Mouse (Mus musculus) embryonic facial prominence, embryonic 11.5 days (tissue): ENCODE measurements around the gene Grifin. TPM values are rescaled to one million over a fixed set of nuclear protein-coding genes. Genes with fewer than 3 reads are reported as not detected.
A peak's percentile ranks its signal among the peaks of the same experiment; 100 is the strongest.

ENCODE experiments used
- ATAC-seq: fragments of 200-750 bp; cut with Nextera tagmentation; replicated peaks from 2 replicates; pipeline ENCODE4 v1.8.0; 2017; ENCODE audit warnings: low read depth; ENCODE audit not compliant: insufficient number of reproducible peaks, low FRiP score, low TSS enrichment
- DNase-seq: peaks from one replicate; pipeline ENCODE4 v3.0.0-alpha.2; 2015; ENCODE audit warnings: low spot score
- H3K27ac ChIP-seq: fragments of 300-500 bp; sonication (generic); replicated peaks from 2 replicates; pipeline ENCODE4 v1.5.1; 2014; ENCODE audit warnings: mild to moderate bottlenecking, low read depth, low read length, control low read depth
- H3K27me3 ChIP-seq: fragments of 300-500 bp; sonication (generic); 2 replicates; pipeline ENCODE4 v1.6.1; 2014; ENCODE audit warnings: mild to moderate bottlenecking, low read length, moderate library complexity, mixed read lengths; ENCODE audit not compliant: control insufficient read depth, insufficient read depth
- H3K36me3 ChIP-seq: fragments of 300-500 bp; sonication (generic); replicated peaks from 2 replicates; pipeline ENCODE4 v1.6.1; 2014; ENCODE audit warnings: low read depth, mild to moderate bottlenecking, low read length, moderate library complexity, mixed read lengths; ENCODE audit not compliant: control insufficient read depth, insufficient read depth
- H3K4me1 ChIP-seq: fragments of 300-500 bp; sonication (generic); 2 replicates; pipeline ENCODE4 v1.6.1; 2014; ENCODE audit warnings: low read length, mixed read lengths; ENCODE audit not compliant: control insufficient read depth, insufficient read depth
- H3K4me2 ChIP-seq: fragments of 300-500 bp; sonication (generic); 2 replicates; pipeline ENCODE4 v1.6.1; 2014; ENCODE audit warnings: low read depth, mild to moderate bottlenecking, control low read depth, low read length, moderate library complexity
- H3K4me3 ChIP-seq: fragments of 300-500 bp; sonication (generic); 2 replicates; pipeline ENCODE4 v1.5.1; 2014; ENCODE audit warnings: low read depth, low read length, control low read depth
- H3K9ac ChIP-seq: fragments of 300-500 bp; sonication (generic); replicated peaks from 2 replicates; pipeline ENCODE4 v1.6.1; 2014; ENCODE audit warnings: mild to moderate bottlenecking, control low read depth, low read length
- H3K9me3 ChIP-seq: fragments of 300-500 bp; sonication (generic); replicated peaks from 2 replicates; pipeline ENCODE4 v1.6.1; 2016; ENCODE audit warnings: mild to moderate bottlenecking, low read length, inconsistent platforms, mixed read lengths; ENCODE audit not compliant: control insufficient read depth
- WGBS: fragments of 180-500 bp; shearing (Covaris S2); extraction: QIAGEN DNeasy Blood & Tissue Kit; methylation state at CpG from one replicate; pipeline ENCODE4 v1.1.7; 2014; 5-methylcytosine and 5-hydroxymethylcytosine counted together
- polyA plus RNA-seq: library from polyadenylated mRNA; unstranded; fragments of >200 nt; fragmentation: Nextera tagmentation; extraction: Ambion mirVana; gene quantifications from 2 replicates; pipeline ENCODE4 v1.2.1, GENCODE M21; 2014

The Grifin gene
- polyA plus RNA-seq, 1 experiment from 2014 or later, result 0.36 TPM

DNA sequence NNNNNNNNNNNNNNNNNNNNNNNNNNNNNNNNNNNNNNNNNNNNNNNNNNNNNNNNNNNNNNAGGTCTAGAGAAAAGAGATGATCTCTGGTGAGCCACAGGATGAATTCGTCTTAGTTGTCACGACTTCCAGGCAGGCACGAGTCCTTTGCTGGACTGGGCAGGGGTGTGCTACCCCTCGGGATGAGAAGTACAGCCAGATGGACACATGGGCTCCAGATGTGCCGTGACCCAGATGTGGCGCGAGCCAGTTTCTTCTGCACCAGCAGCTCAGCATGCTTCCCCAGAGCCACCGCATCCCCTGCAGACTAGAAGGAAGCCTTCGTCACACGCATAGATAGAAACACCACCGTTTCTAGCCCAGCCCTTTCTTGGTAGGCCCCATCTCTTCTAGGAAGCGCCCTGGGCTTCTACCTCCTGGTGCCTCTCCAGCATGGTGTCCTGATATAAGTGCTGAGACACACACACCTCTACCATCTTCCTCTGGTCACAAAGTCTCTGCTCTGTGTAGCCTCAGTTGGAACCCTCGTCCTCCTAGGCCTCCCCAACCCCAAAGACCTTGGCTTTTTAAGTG lies 26.7 kb downstream of the Grifin start:
- Histone ChIP-seq H3K9me3 (no peaks in the 10 kb centered on the region), H3K4me2 (no peak overlapping the region), H3K4me3 (no peak overlapping the region), H3K36me3 (no peaks in the 10 kb centered on the region), H3K4me1 (no peaks in the 10 kb centered on the region), H3K27ac (no peak overlapping the region), H3K27me3 (no peaks in the 10 kb centered on the region), H3K9ac (no peak overlapping the region)
- ATAC-seq (no peak), DNase-seq (peak; percentile 35)
- 48% methylated on average over 13 of the region's 13 CpGs for WGBS

DNA sequence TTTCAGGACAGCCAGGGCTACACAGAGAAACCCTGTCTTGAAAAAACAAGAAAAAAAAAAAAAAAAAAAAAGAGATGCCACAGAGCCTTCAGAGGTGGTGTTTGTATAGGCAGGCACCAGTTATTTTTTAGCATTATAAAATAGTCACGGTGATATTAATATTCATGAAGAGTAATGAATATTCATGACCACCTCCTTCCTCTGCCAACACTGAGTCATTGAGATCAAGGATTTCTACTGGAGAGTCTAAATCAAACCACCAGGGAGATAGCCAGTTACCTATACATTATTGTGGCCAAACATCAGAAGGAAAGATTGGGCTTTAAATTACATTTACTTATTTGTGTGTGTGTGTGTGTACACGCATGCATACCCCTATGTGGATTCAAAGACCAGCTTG lies 38.1 kb downstream of the Grifin start:
- ATAC-seq, result no peak
- WGBS, result 91% methylated on average over 2 of the region's 2 CpGs

DNA sequence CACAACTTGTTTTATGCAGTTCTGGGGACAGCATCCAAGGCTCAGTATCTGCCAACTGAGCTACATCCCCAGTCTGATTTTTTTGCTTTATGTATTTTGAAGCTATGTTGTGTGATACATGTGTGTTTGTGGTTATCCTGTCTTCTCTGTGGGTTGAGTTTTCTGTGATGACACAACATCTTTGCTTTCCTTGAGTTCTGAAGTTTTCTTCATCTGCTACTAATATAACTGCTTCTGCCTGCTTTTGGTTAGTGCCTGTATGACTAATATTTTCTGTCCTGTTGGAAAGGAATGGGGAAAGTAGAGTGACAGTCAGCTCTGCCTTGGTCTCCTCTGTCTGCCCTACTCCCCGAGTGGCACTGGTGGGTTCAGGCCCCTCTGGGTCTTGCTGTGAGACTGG lies 43.7 kb downstream of the Grifin start:
- H3K9me3 ChIP-seq, result no peaks in the 10 kb centered on the region
- peaks cover 5% of the 10 kb centered on the region; the same call in 1 of the 2 replicates for H3K36me3 ChIP-seq
- no peak for DNase-seq
- no peaks in the 10 kb centered on the region for H3K27me3 ChIP-seq
- no peaks in the 10 kb centered on the region for H3K4me1 ChIP-seq
- no peak for ATAC-seq
- no peak overlapping the region for H3K9ac ChIP-seq
- no peak overlapping the region for H3K27ac ChIP-seq
- 77% methylated on average over 1 of the region's 1 CpGs for WGBS
- H3K4me3 ChIP-seq, result no peak overlapping the region
- H3K4me2 ChIP-seq, result no peak overlapping the region

More for the DNA sequence above, 38.1 kb downstream of the Grifin start:
- Histone ChIP-seq H3K36me3 (peaks cover 5% of the 10 kb centered on the region; the same call in 1 of the 2 replicates), H3K27me3 (no peaks in the 10 kb centered on the region), H3K9me3 (no peaks in the 10 kb centered on the region), H3K4me2 (no peak overlapping the region), H3K4me1 (no peaks in the 10 kb centered on the region), H3K9ac (no peak overlapping the region), H3K4me3 (no peak overlapping the region), H3K27ac (no peak overlapping the region)
- DNase-seq, result no peak

DNA sequence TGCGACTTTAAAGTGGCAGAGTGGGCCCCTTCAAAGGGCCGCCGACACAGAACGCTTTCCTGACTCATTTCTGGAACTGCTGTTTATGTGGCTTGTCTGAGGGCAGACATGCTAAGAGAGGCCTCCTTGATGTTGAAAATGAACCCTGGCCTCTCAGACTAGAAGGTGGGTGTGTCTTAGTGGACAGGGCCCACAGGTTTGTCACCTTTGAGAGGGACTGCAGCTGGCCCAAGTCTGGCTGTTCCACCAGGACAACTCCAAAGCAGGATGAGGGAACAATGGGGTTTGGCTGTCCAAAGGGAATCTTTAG lies 47.0 kb downstream of the Grifin start:
- ATAC-seq, result no peak

DNA sequence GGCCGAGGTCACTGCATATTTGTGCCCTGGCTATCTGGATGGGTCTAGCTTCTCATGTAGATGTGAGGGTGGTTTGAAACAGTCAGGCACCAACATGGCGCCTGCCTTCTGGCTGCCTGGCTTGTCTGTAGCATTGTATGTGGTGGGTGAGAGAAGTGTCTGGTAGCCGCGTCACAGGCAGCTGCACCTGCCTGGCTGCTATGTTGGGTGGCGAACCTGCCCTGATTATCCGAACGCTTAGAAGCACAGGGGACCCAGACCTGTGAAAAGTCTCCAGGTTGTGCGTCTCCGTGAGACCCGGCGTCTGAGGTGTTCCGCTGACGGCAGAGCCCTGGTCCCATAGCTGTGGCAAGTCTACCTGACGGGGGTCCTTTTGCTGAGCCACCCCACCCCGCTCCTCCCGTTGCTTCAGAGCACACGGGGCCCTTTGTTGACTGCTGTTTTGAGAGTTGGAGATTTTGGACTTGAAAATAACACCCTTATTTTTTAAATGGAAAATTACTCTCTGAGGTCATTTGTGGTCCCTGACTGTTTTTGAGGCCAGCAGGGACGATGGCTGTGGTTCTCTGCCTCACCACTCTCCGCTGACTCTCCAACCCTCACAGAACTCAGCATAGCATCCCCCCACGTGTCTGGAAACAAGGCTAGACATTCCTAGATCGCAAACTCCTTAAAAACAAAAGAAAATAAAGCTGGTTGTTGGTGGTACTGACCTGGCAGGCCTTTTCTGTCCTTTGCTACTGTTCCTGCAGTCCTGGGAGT lies 47.5 kb downstream of the Grifin start:
- Histone ChIP-seq H3K4me1 (0 out of 2 replicates have a peak, but pooled peaks cover 2% of the 10 kb centered on the region), H3K9me3 (no peaks in the 10 kb centered on the region), H3K27me3 (no peaks in the 10 kb centered on the region), H3K36me3 (no peaks in the 10 kb centered on the region), H3K27ac (no peak overlapping the region), H3K4me3 (no peak overlapping the region), H3K4me2 (no peak overlapping the region), H3K9ac (peak overlapping the region; percentile 9; the same call in 1 of the 2 replicates)
- ATAC-seq (no peak), DNase-seq (no peak)
- WGBS, result 92% methylated on average over 21 of the region's 21 CpGs

More for the DNA sequence above, 47.0 kb downstream of the Grifin start:
- H3K4me3 ChIP-seq, result no peak overlapping the region
- no peaks in the 10 kb centered on the region for H3K36me3 ChIP-seq
- no peak for DNase-seq
- H3K4me2 ChIP-seq, result no peak overlapping the region
- H3K4me1 ChIP-seq, result 0 out of 2 replicates have a peak, but pooled peaks cover 2% of the 10 kb centered on the region
- no peaks in the 10 kb centered on the region for H3K9me3 ChIP-seq
- no peaks in the 10 kb centered on the region for H3K27me3 ChIP-seq
- no peak overlapping the region for H3K9ac ChIP-seq
- WGBS, result 89% methylated on average over 4 of the region's 4 CpGs
- no peak overlapping the region for H3K27ac ChIP-seq

DNA sequence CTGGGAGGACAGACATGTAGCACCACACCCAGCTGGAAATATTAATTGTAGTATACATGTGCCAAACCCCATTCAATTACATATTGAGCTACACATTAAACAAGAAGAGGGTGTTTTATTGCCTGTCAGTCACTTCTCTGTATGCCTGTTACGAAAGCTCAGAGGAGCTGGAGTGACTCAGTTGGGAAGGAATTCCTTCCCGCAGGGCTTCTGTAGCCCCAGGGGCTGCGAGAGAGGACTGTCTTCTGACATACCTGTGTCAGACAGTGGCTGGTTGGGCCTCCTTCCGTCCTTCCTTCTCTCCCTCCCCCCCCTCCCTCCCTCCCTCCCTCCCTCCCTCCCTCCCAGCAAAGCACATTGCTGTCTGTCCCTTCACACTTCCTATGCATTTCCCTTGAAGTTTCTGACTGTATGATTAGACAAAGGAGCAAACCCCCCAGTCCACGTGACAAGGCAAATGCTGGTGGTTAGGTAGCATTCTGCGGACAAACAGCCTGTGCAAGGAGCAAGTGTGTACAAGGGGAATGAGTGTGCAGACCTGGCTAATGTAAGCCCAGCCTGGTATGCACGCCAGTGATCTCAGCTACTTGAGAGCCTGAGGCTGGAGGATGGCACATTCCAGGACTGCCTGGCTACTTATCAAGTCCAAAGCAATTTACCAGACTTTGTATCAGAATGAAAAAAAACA lies 49.9 kb downstream of the Grifin start:
- Histone ChIP-seq H3K27me3 (no peaks in the 10 kb centered on the region), H3K4me3 (no peak overlapping the region), H3K9me3 (no peaks in the 10 kb centered on the region), H3K36me3 (no peaks in the 10 kb centered on the region), H3K9ac (no peak overlapping the region), H3K27ac (peak overlapping the region; percentile 28; the same call in 1 of the 2 replicates), H3K4me1 (0 out of 2 replicates have a peak, but pooled peaks cover 2% of the 10 kb centered on the region), H3K4me2 (no peak overlapping the region)
- 39% methylated on average over 7 of the region's 7 CpGs for WGBS
- DNase-seq, result peak; percentile 41
- ATAC-seq, result no peak

DNA sequence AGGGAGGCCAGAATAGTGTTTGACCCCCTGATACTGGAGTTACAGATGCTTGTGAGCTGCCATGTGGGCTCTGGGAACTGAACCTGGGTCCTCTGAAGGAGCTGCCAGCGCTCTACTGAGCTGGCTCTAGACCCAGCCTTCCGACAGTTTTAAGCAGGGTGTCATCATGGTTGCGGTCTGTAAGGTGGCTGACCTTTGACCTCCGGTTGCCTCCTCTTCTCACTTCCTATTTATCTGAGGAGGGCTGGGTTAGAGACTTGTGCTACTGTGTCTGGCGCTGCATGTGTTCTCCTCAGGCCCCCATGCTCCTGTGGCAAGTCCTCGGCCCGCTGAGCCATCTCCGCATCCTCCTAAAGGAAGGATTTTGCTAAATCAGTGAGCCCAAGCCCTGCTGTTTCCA lies 51.0 kb downstream of the Grifin start:
- WGBS, result 77% methylated on average over 8 of the region's 8 CpGs

More for the DNA sequence above, 51.0 kb downstream of the Grifin start:
- no peak overlapping the region for H3K27ac ChIP-seq
- no peaks in the 10 kb centered on the region for H3K9me3 ChIP-seq
- H3K4me2 ChIP-seq, result no peak overlapping the region
- no peaks in the 10 kb centered on the region for H3K36me3 ChIP-seq
- no peaks in the 10 kb centered on the region for H3K27me3 ChIP-seq
- no peak for ATAC-seq
- no peak overlapping the region for H3K9ac ChIP-seq
- H3K4me3 ChIP-seq, result no peak overlapping the region
- peaks cover 2% of the 10 kb centered on the region; the same call in 1 of the 2 replicates for H3K4me1 ChIP-seq
- no peak for DNase-seq
